Mouse (Mus musculus): Measurements from ENCODE around the gene Irx4. TPM values are rescaled to one million over a fixed set of nuclear protein-coding genes. Genes with fewer than 3 reads are reported as not detected.
A peak's percentile ranks its signal among the peaks of the same experiment; 100 is the strongest.

The Irx4 gene
- polyA plus RNA-seq, 1 experiment from 2014 or later: 2.8 TPM

GRCm38 (mm10) chr13:73262336-73263127 is 2.3 kb downstream of the Irx4 start:
- Histone ChIP-seq H3K27me3 (replicated peaks) (peaks cover 100% of the 10 kb centered on the region), H3K4me2 (replicated peaks) (peak overlapping the region; percentile 46), H3K9me3 (no peaks in the 10 kb centered on the region), H3K4me3 (no peak overlapping the region), H3K36me3 (no peaks in the 10 kb centered on the region), H3K27ac (no peak overlapping the region), H3K9ac (no peak overlapping the region), H3K4me1 (peaks cover 31% of the 10 kb centered on the region)
- ATAC-seq (ENCODE audit: low FRiP score, low read depth): no peak
- 2% methylated on average over 24 of the region's 24 CpGs for WGBS

GRCm38 (mm10) chr13:73263128-73263971 is 3.1 kb downstream of the Irx4 start:
- H3K27ac ChIP-seq: no peak overlapping the region
- H3K27me3 ChIP-seq (replicated peaks): peaks cover 100% of the 10 kb centered on the region
- under 1% methylated on average over 40 of the region's 40 CpGs for WGBS
- no peaks in the 10 kb centered on the region for H3K9me3 ChIP-seq
- H3K36me3 ChIP-seq: no peaks in the 10 kb centered on the region
- H3K4me2 ChIP-seq (replicated peaks): peak overlapping the region; percentile 46
- no peak for ATAC-seq (ENCODE audit: low FRiP score, low read depth)
- H3K4me1 ChIP-seq: peaks cover 33% of the 10 kb centered on the region
- H3K4me3 ChIP-seq: no peak overlapping the region
- H3K9ac ChIP-seq: no peak overlapping the region

GRCm38 (mm10) chr13:73264166-73264735 is 4.0 kb downstream of the Irx4 start:
- no peak for ATAC-seq (ENCODE audit: low FRiP score, low read depth)
- Histone ChIP-seq H3K4me1 (peaks cover 39% of the 10 kb centered on the region), H3K27ac (no peak overlapping the region), H3K4me2 (replicated peaks) (peak overlapping the region; percentile 46), H3K9ac (no peak overlapping the region), H3K36me3 (no peaks in the 10 kb centered on the region), H3K9me3 (no peaks in the 10 kb centered on the region), H3K4me3 (no peak overlapping the region), H3K27me3 (replicated peaks) (peaks cover 100% of the 10 kb centered on the region)
- 1% methylated on average over 29 of the region's 29 CpGs for WGBS

- Histone ChIP-seq H3K4me2 (replicated peaks) (no peak overlapping the region), H3K27me3 (replicated peaks) (peaks cover 100% of the 10 kb centered on the region), H3K36me3 (no peaks in the 10 kb centered on the region), H3K4me3 (no peak overlapping the region), H3K9ac (no peak overlapping the region), H3K27ac (no peak overlapping the region), H3K9me3 (no peaks in the 10 kb centered on the region), H3K4me1 (peaks cover 39% of the 10 kb centered on the region)
- no peak for ATAC-seq (ENCODE audit: low FRiP score, low read depth)
- WGBS: 13% methylated on average over 8 of the region's 8 CpGs
Observed at GRCm38 (mm10) chr13:73264831-73265230, 4.6 kb downstream of the Irx4 start.

- peaks cover 100% of the 10 kb centered on the region for H3K27me3 ChIP-seq (replicated peaks)
- H3K9me3 ChIP-seq: no peaks in the 10 kb centered on the region
- H3K9ac ChIP-seq: no peak overlapping the region
- H3K4me3 ChIP-seq: no peak overlapping the region
- H3K27ac ChIP-seq: no peak overlapping the region
- ATAC-seq (ENCODE audit: low FRiP score, low read depth): peak; percentile 52
- peak overlapping the region; percentile 48 for H3K4me2 ChIP-seq (replicated peaks)
- under 1% methylated on average over 28 of the region's 28 CpGs for WGBS
- H3K4me1 ChIP-seq: peaks cover 36% of the 10 kb centered on the region
- no peaks in the 10 kb centered on the region for H3K36me3 ChIP-seq
Observed at GRCm38 (mm10) chr13:73265442-73265841, 5.2 kb downstream of the Irx4 start.

- no peak overlapping the region for H3K9ac ChIP-seq
- ATAC-seq (ENCODE audit: low FRiP score, low read depth): no peak
- no peaks in the 10 kb centered on the region for H3K36me3 ChIP-seq
- H3K27ac ChIP-seq: no peak overlapping the region
- 4% methylated on average over 10 of the region's 10 CpGs for WGBS
- H3K4me2 ChIP-seq (replicated peaks): no peak overlapping the region
- H3K9me3 ChIP-seq: no peaks in the 10 kb centered on the region
- peaks cover 98% of the 10 kb centered on the region for H3K27me3 ChIP-seq (replicated peaks)
- peaks cover 46% of the 10 kb centered on the region for H3K4me1 ChIP-seq
- H3K4me3 ChIP-seq: no peak overlapping the region
Observed at GRCm38 (mm10) chr13:73267551-73267950, 7.3 kb downstream of the Irx4 start.

GRCm38 (mm10) chr13:73268702-73269101 is 8.4 kb downstream of the Irx4 start:
- Histone ChIP-seq H3K36me3 (no peaks in the 10 kb centered on the region), H3K27me3 (replicated peaks) (peaks cover 98% of the 10 kb centered on the region), H3K9me3 (no peaks in the 10 kb centered on the region), H3K9ac (no peak overlapping the region), H3K4me1 (peaks cover 40% of the 10 kb centered on the region), H3K4me2 (replicated peaks) (peak overlapping the region; percentile 9; the same call in 1 of the 2 replicates), H3K4me3 (no peak overlapping the region), H3K27ac (no peak overlapping the region)
- ATAC-seq (ENCODE audit: low FRiP score, low read depth): no peak
- under 1% methylated on average over 20 of the region's 20 CpGs for WGBS

- Histone ChIP-seq H3K27me3 (replicated peaks) (peaks cover 98% of the 10 kb centered on the region), H3K36me3 (no peaks in the 10 kb centered on the region), H3K4me1 (peaks cover 34% of the 10 kb centered on the region), H3K9me3 (no peaks in the 10 kb centered on the region), H3K9ac (no peak overlapping the region), H3K4me2 (replicated peaks) (no peak overlapping the region), H3K4me3 (no peak overlapping the region), H3K27ac (no peak overlapping the region)
- WGBS: 7% methylated on average over 15 of the region's 15 CpGs
- ATAC-seq (ENCODE audit: low FRiP score, low read depth): no peak
Observed at GRCm38 (mm10) chr13:73269251-73269650, 9.0 kb downstream of the Irx4 start.

- H3K27me3 ChIP-seq (replicated peaks): peaks cover 98% of the 10 kb centered on the region
- no peaks in the 10 kb centered on the region for H3K36me3 ChIP-seq
- H3K4me2 ChIP-seq (replicated peaks): no peak overlapping the region
- no peak for ATAC-seq (ENCODE audit: low FRiP score, low read depth)
- H3K4me1 ChIP-seq: peaks cover 32% of the 10 kb centered on the region
- H3K9ac ChIP-seq: no peak overlapping the region
- no peak overlapping the region for H3K27ac ChIP-seq
- 8% methylated on average over 3 of the region's 3 CpGs for WGBS
- no peaks in the 10 kb centered on the region for H3K9me3 ChIP-seq
- H3K4me3 ChIP-seq: no peak overlapping the region
Observed at GRCm38 (mm10) chr13:73269891-73270290, 9.6 kb downstream of the Irx4 start.

- no peak overlapping the region for H3K27ac ChIP-seq
- no peaks in the 10 kb centered on the region for H3K36me3 ChIP-seq
- peaks cover 98% of the 10 kb centered on the region for H3K27me3 ChIP-seq (replicated peaks)
- no peaks in the 10 kb centered on the region for H3K9me3 ChIP-seq
- H3K4me3 ChIP-seq: no peak overlapping the region
- no peak for ATAC-seq (ENCODE audit: low FRiP score, low read depth)
- H3K4me2 ChIP-seq (replicated peaks): peak overlapping the region; percentile 58
- H3K4me1 ChIP-seq: peaks cover 28% of the 10 kb centered on the region
- no peak overlapping the region for H3K9ac ChIP-seq
- WGBS: 3% methylated on average over 22 of the region's 22 CpGs
Observed at GRCm38 (mm10) chr13:73270451-73271081, 10.3 kb downstream of the Irx4 start.

- Histone ChIP-seq H3K4me1 (peaks cover 27% of the 10 kb centered on the region), H3K27ac (no peak overlapping the region), H3K36me3 (no peaks in the 10 kb centered on the region), H3K9me3 (no peaks in the 10 kb centered on the region), H3K4me3 (peak overlapping the region; percentile 14; the same call in 1 of the 2 replicates), H3K9ac (no peak overlapping the region), H3K4me2 (replicated peaks) (peak overlapping the region; percentile 58), H3K27me3 (replicated peaks) (peaks cover 96% of the 10 kb centered on the region)
- under 1% methylated on average over 53 of the region's 53 CpGs for WGBS
- ATAC-seq (ENCODE audit: low FRiP score, low read depth): 0 out of 2 replicates have a peak, but pooled peaks have one; percentile 54
Observed at GRCm38 (mm10) chr13:73271336-73272242, 11.3 kb downstream of the Irx4 start.
